Mouse (Mus musculus): ENCODE measurements around the gene 1700007K13Rik. TPM values are rescaled to one million over a fixed set of nuclear protein-coding genes. Genes with fewer than 3 reads are reported as not detected.

Gene 1700007K13Rik
- polyA plus RNA-seq, 1 experiment from 2014 or later, result 3.6 TPM

Other genes starting within 250 kb of the 1700007K13Rik start
- 16.3 and 17.4 TPM in 2 replicates for gene Ppp1r26, start 19.5 kb downstream of the 1700007K13Rik start, polyA plus RNA-seq (2015; fragmentation: Nextera tagmentation; extraction: Ambion mirVana)
- 49.2 and 51.0 TPM in 2 replicates for gene Mrps2, start 1.7 kb upstream of the 1700007K13Rik start, polyA plus RNA-seq (2015; fragmentation: Nextera tagmentation; extraction: Ambion mirVana)
- gene Gbgt1, start 30.6 kb upstream of the 1700007K13Rik start, polyA plus RNA-seq (2015; fragmentation: Nextera tagmentation; extraction: Ambion mirVana), result 1.1 and 2.2 TPM in 2 replicates
- gene Gm10134, start 39.8 kb upstream of the 1700007K13Rik start, polyA plus RNA-seq (2015; fragmentation: Nextera tagmentation; extraction: Ambion mirVana), result 2.6 and 2.7 TPM in 2 replicates
- 90.6 and 93.2 TPM in 2 replicates for gene Ralgds, start 46.8 kb upstream of the 1700007K13Rik start, polyA plus RNA-seq (2015; fragmentation: Nextera tagmentation; extraction: Ambion mirVana)
- 0.14 and 0.22 TPM in 2 replicates for gene Cel, start 97.1 kb upstream of the 1700007K13Rik start, polyA plus RNA-seq (2015; fragmentation: Nextera tagmentation; extraction: Ambion mirVana)
- 41.6 and 42.8 TPM in 2 replicates for gene Gtf3c5, start 117.4 kb upstream of the 1700007K13Rik start, polyA plus RNA-seq (2015; fragmentation: Nextera tagmentation; extraction: Ambion mirVana)
- gene Gfi1b, start 155.7 kb upstream of the 1700007K13Rik start, polyA plus RNA-seq (2015; fragmentation: Nextera tagmentation; extraction: Ambion mirVana), result 0.33 and 0.36 TPM in 2 replicates
- 31.7 and 32.4 TPM in 2 replicates for gene Tsc1, start 174.9 kb upstream of the 1700007K13Rik start, polyA plus RNA-seq (2015; fragmentation: Nextera tagmentation; extraction: Ambion mirVana)
- 2.8 and 3.9 TPM in 2 replicates for gene Spaca9, start 233.4 kb upstream of the 1700007K13Rik start, polyA plus RNA-seq (2015; fragmentation: Nextera tagmentation; extraction: Ambion mirVana)
- gene Ak8, start 233.8 kb upstream of the 1700007K13Rik start, polyA plus RNA-seq (2015; fragmentation: Nextera tagmentation; extraction: Ambion mirVana), result 1.9 and 2.1 TPM in 2 replicates

All from hindbrain, embryonic 15.5 days (tissue).